Mouse (Mus musculus): ENCODE measurements around the gene Atox1.

The Atox1 gene

DNA sequence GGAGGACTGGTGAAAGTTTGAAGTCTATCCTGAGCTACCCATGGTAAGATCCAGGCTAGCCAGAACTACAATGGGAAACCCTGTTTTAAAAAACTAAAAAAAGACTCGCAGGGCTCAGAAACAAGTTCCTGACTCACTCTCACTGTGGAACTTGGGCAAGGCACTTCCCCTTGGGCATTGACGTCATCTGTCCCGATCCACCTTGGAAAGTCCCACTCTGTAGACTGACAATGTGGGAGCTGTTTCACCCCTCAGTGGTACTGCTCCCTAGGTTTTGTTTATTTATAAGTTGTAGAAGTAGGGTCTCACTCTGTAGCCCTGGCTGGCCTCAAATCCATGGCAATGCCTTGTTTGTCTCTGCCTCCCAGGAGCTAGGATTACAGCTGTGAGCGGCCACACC, 7.4 kb downstream of the Atox1 start:
- peak; percentile 59 to 81 for DNase-seq (ENCODE audit: inconsistent age in 2 of 2, low spot score in 1 of 2)

DNA sequence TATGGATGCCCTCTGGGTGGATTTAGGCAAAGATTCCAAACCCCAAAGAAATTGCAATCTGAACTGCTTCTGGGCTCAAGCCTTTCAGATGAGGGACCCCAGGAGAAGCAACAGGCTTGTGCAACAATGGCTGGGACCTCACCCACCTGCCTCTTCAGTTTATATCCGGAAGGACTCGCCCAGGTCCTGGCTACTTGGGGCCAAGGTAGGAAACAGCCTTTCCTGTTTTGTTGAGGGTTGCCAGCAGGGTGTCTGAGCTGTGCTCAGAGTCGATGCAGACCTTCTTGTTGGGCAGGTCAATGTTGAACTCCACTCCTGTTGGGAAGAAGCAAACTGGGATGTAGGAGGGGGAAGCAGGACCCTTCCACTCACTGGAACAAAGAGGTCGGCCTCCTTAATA, 10.7 kb downstream of the Atox1 start:
- no peak for DNase-seq (ENCODE audit: inconsistent age in 2 of 2, low spot score in 1 of 2)

DNA sequence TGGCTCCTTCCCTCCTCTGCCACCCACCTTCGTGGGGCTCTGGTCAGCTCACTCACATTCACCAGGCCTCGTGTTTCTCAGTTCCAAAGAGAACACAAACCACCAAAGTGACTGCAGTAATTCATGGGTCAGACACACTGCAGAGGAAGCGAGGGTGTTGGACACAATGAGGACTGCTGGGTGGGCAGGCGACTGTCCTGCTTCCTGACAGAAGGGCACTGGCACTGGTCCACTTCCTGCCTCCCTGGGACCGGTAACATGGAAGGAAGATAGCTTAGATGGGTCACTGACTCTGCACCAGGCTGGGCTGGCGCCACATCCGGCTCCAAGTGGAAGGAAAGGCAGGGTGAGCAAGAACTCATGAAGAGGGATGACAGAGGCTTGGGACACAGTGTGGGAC, 11.5 kb downstream of the Atox1 start:
- DNase-seq (ENCODE audit: inconsistent age in 2 of 2, low spot score in 1 of 2), result peak in 1 of 2 experiments; percentile 53

DNA sequence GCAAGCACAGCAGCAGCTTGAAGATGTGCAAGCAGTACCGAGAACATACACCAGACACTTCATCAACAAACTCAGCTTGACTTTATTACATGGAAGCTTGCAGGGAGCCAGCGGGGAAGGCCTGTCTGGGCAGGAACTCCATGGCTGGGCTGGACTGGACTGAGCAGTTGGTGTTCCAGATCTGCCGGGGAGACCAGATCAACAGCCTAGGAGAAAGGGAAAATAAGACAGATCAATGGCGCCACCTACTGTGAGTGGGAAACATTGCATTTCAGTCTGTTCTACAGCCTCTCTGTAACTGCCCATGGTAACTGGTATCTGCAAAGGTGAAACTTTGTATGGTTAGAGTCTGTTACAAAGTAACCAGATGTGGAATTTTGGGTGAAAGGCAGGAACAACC, 14.5 kb downstream of the Atox1 start:
- peak; percentile 87 to 95 for DNase-seq (ENCODE audit: inconsistent age in 2 of 2, low spot score in 1 of 2)

DNA sequence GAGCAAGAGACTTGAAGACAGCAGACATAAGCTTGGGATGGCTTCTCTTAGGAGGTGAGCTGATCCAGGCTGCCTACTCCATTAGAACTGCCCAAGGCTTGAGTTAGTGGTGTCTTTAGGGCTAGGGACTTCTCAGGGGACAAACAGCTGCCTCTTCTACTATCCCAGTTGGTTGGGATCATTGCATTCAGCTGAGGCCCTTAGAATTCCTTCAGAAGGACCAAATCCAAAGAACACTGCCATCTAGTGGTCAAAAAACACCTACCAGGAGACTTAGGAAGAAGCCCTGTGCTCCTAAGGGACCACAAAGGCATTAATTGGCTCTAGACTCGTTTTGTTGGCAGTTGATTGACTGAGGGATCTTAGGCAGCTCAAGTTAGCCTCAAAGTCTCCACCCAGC, 16.3 kb downstream of the Atox1 start:
- DNase-seq (ENCODE audit: inconsistent age in 2 of 2, low spot score in 1 of 2), result peak in 1 of 2 experiments; percentile 92

DNA sequence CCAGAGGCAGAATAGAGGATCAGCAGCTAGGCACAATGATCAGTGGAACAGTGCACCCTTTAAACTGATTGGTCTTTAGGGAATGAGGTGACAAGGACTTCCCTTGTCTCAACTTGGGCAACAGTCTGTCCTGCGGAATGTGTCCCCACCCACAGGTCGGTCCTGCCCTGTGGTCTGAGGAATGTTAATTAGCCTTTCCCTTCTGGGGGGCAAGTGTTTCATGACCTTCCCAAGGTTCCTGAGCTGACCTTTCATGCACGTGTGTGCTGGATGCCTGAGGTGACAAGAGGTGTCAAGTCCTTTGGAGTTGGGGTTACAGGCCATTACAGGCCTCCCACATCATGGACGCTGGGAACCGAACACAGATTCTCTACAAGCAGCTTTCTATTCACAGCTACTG, 21.3 kb downstream of the Atox1 start:
- DNase-seq (ENCODE audit: inconsistent age in 2 of 2, low spot score in 1 of 2), result no peak

DNA sequence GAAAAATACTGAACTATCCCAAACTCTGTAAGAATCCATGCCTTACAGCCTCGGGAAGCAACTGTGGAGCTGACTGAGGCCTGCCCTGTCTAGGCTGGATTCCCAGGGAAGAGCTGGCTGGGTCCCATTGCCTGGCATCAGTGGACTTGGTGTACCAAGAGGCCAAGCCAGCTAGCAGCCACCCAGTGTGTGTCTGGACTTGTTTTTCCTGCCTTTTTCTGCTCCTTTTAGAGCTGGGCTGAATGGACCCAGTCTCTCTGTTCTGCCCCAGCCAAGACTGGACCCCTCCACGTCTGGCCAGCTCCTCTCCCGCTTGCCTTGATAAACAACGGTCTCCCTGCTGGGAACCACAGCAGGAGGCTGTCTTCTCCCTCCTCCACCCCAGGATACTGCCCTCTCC, 23.0 kb downstream of the Atox1 start:
- no peak for DNase-seq (ENCODE audit: inconsistent age in 2 of 2, low spot score in 1 of 2)

DNA sequence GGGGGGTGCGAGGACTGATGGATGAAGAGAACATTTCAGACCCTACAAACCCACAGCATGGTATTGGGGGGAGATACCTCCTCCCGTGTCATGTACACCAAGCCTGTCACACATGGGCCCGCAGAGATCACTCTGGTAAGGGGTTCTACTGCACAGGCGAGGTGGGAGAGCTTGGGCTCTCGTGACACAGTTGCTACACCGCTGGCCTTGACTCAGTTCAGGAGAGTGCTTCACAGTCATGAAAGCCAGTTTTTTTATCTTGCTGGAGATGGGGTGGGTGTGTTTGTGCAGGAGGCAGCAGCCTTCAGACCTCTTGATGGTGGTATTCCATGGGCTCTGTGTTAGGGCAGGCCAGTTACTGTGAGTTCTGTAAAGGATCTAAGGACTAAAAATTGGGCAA, 24.9 kb downstream of the Atox1 start:
- DNase-seq (ENCODE audit: inconsistent age in 2 of 2, low spot score in 1 of 2), result peak in 1 of 2 experiments; percentile 66

DNA sequence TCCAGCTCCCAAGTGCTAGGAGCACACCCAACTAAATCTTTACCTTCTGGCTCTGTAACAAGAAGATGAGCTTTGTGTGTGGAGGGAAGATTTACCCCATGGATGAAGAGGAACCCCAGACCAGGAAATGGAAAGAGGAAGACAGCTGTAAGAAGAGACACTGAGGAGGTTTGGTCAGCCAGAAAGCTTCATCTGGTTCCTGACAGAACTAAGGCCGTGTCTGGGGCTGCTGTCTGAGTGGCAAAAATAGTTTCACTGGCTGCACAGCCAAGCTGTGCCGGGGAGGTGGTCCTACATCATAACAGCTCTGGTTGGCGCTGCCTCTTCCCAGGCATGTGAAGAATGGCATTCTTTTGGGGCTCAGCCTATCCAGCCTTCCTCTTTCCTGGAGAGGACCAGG, 28.1 kb downstream of the Atox1 start:
- DNase-seq (ENCODE audit: inconsistent age in 2 of 2, low spot score in 1 of 2), result no peak

DNA sequence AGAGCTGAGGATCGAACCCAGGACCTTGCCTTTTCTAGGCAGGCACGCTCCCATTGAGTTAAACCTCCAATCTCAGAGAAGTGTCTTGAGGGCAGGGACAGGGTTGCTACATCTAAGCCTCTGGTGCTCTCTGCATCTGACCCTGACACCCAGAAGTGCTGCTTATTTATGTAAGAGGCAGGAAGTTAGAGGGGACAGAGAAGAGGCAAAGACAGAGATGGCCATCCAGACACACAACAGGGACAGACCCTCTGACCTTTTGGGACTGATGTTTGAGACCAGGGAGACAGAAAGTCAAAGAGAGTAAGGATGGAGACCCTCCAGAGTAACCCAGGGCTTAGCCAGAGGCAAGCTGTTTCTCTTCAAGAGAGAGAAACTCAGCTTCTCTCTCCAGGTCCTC, 31.1 kb downstream of the Atox1 start:
- DNase-seq (ENCODE audit: inconsistent age in 2 of 2, low spot score in 1 of 2), result peak in 1 of 2 experiments; percentile 22

DNA sequence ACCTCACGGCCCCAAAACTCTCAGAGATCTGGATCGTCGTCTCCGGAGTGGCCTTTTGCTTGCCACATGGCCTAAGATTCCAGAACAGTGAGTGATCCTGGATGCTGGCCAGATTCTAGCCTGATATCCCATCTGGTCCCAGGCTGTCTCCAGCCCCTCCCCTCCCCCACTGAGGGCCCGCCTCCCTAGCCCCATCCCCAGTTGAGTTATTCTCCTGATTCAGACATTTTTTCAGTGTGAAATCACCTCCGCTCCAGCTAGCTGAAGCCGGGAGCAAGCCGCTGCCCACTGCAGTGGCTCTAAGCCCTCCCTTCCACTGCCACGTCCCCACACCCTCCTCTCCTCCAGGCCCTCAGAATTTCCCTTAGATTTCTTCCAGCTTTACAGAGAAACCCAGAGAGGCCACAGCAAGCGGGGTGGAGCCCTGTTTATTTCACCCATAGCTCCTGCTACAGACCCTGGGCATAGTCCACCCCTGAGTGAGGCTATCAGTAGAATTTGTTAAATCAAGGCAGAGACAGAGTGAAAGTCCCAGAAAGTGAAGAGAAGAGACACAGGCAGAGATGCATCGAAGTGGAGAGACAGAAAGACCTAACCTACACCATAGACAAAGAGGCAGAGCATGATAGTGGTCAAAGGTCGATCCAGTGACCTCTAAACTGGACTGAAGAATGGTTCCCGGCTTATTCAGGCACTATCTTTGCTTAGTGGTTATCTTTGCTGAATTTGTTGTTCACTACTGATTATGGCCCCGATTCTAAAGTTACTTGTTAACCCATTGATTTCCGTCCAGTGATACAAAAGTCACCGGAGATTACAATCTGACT, 32.6 kb downstream of the Atox1 start:
- peak; percentile 97 to 98 for DNase-seq (ENCODE audit: inconsistent age in 2 of 2, low spot score in 1 of 2)

DNA sequence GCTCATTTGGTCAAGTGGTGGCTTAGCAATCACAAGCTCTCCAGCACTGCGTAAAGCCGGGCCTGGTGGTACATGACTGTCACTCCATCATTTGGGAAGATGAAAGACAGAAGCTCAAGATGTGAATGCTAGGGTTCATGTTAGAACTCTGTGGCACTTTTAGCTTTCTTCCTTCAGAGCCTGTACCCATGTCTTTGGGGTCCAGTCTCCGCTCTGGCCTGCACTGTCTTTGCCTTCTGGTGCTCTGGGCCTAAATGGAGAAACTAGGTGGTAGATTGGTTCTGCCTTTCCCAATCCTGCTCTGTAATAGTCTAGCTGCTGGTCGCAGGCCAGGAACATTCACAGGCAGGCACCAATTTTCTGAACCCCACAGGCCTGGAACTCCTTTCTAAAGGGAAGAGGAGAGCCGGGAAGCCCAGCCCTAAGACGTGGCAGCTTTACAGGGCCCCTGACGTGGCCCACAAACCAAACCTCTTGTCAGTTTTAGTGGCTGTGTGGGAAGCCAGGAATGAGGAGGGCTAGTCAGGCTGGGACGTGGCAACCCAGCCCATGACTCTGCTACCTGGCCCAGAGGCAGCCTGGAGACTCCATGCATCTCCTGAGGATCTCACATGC, 36.2 kb downstream of the Atox1 start:
- peak in 1 of 2 experiments; percentile 58 for DNase-seq (ENCODE audit: inconsistent age in 2 of 2, low spot score in 1 of 2)

DNA sequence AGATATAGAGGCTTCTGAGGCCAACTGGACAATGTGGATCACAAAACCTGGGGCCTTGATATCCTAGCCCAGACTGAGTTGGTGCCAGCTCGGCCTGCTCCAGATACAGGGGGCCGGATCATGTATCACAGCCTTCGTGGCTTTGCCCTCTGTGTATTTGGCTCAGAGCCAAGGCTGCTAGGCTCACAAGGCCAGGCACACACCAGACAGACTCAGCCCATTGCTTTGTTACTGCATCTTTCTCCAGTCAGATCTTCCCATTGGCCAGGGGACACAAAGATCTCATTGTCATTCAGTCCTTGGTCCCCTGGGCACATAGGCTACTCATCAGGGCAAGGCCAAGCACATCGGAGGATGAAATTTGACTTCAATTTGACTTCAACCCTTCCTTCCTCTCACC, 37.3 kb downstream of the Atox1 start:
- peak; percentile 91 to 93 for DNase-seq (ENCODE audit: inconsistent age in 2 of 2, low spot score in 1 of 2)

DNA sequence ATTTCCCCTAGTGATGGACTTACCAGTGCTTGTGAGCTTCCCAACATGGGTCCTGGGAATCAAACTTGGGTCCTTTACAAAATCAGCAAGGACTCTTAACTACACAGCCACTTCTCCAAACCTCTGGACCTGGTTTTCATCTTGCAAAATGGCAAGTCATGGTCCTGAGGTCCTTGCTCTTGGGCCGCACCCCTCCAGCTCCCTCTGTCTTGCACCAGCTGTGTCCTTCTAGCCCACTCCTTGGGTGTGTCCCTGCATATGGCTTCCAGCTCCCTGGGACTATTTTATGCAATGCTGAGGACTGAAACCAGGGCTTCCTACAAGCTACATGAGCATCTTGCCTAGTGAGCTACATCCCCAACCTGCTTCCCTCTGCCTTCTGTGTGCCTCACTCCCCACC, 38.1 kb downstream of the Atox1 start, which contains the start of gene Sparc:
Gene Sparc, minus strand, starts transcription at position 206 of the 400 bp plus-strand sequence.
- DNase-seq (ENCODE audit: inconsistent age in 2 of 2, low spot score in 1 of 2), result peak in 1 of 2 experiments; percentile 33

DNA sequence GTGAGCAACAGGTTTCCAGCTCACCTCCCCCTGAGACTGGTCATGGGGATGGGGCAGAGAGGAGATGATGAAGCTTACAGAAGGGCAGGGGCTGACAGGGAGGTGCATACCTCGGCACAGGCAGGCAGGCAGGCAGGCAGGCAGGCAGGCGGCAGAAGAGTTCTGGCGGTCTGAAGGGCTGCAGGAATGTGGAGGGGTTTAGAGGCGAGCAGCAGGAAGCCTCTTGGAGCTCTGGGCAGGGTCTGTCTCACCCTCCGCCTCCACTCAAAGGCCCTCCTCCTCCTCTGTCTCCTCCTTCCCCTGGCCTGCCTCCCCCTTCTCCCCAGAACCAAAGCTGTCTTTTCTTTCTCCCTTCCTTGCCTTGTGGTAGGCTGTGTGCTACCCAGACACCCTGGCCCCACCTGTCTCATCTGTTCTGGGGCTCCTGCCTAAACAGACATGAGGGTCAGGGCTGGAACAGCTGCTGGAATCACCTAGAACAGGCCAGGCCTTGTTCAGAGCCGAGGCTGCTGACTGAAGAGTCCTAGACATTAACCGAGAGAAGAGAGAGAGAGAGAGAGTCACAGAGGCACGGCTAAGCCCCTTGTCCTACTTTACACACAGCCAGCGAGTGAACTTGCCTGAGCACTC, 41.2 kb downstream of the Atox1 start:
- DNase-seq (ENCODE audit: inconsistent age in 2 of 2, low spot score in 1 of 2), result peak; percentile 89 to 93

DNA sequence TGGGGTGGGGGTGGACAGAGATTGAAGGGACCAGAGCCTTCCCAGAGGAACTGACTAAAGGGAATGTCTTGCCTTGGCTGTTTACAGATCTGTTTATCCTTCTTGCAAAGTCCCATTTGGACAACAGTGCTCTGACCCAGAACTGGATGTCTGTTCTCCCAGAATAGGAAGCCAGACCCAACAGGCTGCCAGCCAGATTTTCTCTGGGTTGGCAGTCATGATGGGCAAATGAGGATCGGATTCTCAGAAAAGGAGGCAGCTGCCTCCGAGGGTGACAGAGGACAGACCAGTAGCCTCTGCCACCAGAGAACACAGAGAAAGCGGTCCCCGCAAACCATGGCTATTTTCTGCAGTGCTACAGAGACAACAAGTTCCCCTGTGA, 41.8 kb downstream of the Atox1 start:
- DNase-seq (ENCODE audit: inconsistent age in 2 of 2, low spot score in 1 of 2), result peak in 1 of 2 experiments; percentile 89

DNA sequence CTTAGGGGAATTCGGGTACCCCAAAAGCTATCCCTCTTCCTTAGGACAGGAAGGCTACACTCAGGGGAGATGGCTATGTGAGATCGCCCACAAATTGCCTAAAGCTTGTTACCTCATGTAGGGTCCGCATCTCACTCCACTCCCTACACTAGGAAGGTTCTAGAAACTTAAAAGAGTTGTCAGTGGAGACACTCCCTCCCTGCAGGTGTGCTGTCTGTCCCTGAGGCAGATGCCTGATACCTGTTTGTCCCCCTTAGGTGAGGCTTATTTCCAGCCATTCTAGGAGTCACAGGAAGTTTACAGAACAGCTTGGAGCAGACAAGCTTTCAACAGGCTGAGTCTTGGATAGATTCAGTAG, 42.4 kb downstream of the Atox1 start:
- DNase-seq (ENCODE audit: inconsistent age in 2 of 2, low spot score in 1 of 2), result peak in 1 of 2 experiments; percentile 85

DNA sequence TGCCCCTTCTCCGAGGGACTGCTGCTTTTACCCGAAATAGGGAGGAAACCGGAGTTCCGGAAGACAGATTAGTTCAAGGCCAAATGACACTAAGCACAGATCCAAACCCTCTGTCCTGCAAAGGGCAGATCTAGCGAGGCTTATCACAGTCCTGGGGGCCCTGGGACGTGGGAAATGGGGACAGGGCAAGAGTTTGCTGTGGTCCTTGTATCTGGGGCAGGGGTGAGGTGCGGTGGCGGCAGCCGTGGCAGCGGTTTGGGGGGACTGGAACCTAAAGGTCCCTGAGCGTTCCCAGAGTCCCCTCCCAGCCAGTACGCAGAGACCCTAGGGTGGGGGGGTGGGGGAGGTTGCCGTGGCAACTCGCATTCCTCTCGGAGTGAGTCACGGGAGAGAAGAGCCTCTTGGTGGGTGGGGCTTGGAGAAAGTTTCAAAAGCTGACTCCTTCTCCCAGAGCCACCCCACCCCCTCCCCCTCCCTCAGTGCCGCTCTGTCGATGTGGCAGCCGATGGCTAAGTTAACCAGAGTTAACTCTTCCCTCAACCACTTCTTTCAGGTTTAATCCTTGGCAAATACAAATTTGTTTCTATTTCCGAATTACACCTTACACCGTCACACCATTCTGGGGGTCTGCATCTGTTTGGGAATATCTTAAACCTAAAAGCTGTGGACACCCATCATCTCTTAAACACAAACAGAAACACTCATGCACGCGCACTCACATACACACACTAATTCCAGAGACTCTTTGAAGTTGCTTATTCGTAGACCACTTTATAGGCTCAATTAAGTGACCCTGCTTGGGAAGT, 42.9 kb downstream of the Atox1 start:
- DNase-seq (ENCODE audit: inconsistent age in 2 of 2, low spot score in 1 of 2), result peak; percentile 80 to 93

DNA sequence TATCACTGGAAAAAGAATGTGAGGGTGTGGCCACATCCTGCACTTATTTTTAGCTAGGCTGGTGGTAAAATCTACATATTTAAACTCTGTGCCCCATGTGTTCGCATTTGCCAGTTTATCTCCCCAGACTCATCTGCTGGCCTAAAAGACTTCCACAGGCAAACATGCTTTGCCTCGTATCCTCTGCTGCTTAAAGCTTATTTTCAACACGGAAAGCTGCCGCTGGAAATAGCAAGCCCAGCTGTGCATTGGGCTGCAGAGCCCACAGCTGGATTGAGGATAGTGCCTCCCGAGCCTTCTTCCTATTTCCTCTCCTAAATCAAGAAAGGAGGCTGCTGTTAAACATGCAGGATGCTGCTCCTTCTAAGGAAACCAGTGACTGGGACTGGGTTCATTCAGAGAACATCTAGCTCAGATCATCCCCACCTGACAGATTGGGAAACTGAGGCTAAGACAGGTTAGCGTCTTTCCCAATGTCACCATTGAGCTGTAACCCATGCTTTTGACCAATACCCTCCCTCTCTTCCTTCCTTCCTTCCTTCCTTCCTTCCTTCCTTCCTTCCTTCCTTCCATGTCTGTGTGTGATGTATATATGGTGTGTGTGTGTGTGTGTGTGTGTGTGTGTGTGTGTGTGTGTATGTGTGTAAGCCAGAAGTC, 44.3 kb downstream of the Atox1 start:
- peak in 1 of 2 experiments; percentile 69 for DNase-seq (ENCODE audit: inconsistent age in 2 of 2, low spot score in 1 of 2)

DNA sequence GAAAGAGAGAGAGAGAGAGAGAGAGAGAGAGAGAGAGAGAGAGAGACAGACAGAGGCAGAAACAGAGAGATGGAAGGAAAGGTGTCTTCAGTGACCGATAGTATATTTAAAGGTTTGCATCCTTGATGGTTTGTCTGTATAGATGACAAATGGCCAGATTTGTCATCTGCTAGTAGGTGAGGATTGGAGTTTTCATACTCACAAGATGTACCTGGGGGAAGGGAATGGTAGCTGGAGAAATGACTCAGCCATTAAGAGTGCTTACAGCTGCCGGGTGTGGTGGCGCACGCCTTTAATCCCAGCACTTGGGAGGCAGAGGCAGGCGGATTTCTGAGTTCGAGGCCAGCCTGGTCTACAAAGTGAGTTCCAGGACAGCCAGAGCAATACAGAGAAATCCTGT, 45.3 kb downstream of the Atox1 start:
- peak in 1 of 2 experiments; percentile 74 for DNase-seq (ENCODE audit: inconsistent age in 2 of 2, low spot score in 1 of 2)

Measured in adrenal gland, adult (tissue).